ENCODE assay signal across 8 mouse cellular contexts in genomic region chr17:17625887-17626679, GRCm38 (mm10). TPM values are rescaled to one million over a fixed set of nuclear protein-coding genes. Genes with fewer than 3 reads are reported as not detected.
DNase-seq lines count a peak whose midpoint lies in the region; ATAC-seq and TF ChIP-seq lines count a peak whose summit lies in the region.

No protein-coding gene starts in this region.

- TF ChIP-seq POLR2A in ES-Bruce4 (IDR thresholded peaks at IDR 0.05; ENCODE audit: insufficient read depth, low read length) = no peak

- H3K9ac ChIP-seq in heart, embryonic 12.5 days = peak overlapping the region; percentile 98
- peak overlapping the region; percentile 58 for H3K9ac ChIP-seq in ES-Bruce4 (ENCODE audit: low read depth, poor library complexity, severe bottlenecking)
- peak overlapping the region; percentile 97 for H3K9ac ChIP-seq in forebrain, embryonic 14.5 days (ENCODE audit: low read length)
- H3K9ac ChIP-seq in midbrain, embryonic 11.5 days (ENCODE audit: low read length) = peak overlapping the region; percentile 93

- TF ChIP-seq CTCF in ES-Bruce4 (IDR thresholded peaks at IDR 0.05; ENCODE audit: low read depth, low read length) = no peak

- peak overlapping the region; percentile 83 for H3K4me2 ChIP-seq in heart, embryonic 12.5 days
- H3K4me2 ChIP-seq in forebrain, embryonic 14.5 days (ENCODE audit: low read length) = peak overlapping the region; percentile 77
- H3K4me2 ChIP-seq in midbrain, embryonic 11.5 days = peak overlapping the region; percentile 78

- H3K27me3 ChIP-seq in heart, embryonic 12.5 days (replicated peaks) = no peaks in the 10 kb centered on the region
- no peaks in the 10 kb centered on the region for H3K27me3 ChIP-seq in ES-Bruce4 (ENCODE audit: control insufficient read depth, insufficient read depth, low read length, poor library complexity, severe bottlenecking)
- no peaks in the 10 kb centered on the region for H3K27me3 ChIP-seq in forebrain, embryonic 14.5 days (replicated peaks; ENCODE audit: control insufficient read depth, insufficient read depth, low read length)
- H3K27me3 ChIP-seq in midbrain, embryonic 11.5 days (ENCODE audit: control insufficient read depth, insufficient read depth, low read length) = no peaks in the 10 kb centered on the region

- no peak for ATAC-seq in heart, embryonic 12.5 days (ENCODE audit: insufficient number of reproducible peaks, low FRiP score)
- ATAC-seq in forebrain, embryonic 14.5 days = no peak
- no peak for ATAC-seq in midbrain, embryonic 11.5 days (ENCODE audit: low FRiP score)

- 30% methylated on average over 7 of the region's 7 CpGs for WGBS in heart, embryonic 12.5 days
- whole genome bisulfite sequencing in forebrain, embryonic 14.5 days = 27% methylated on average over 7 of the region's 7 CpGs
- 59% methylated on average over 7 of the region's 7 CpGs for WGBS in midbrain, embryonic 11.5 days

- TF ChIP-seq EP300 in ES-Bruce4 (IDR thresholded peaks at IDR 0.05; ENCODE audit: insufficient read depth, low read depth, low read length) = no peak

- H3K27ac ChIP-seq in heart, embryonic 12.5 days (ENCODE audit: poor library complexity, severe bottlenecking) = peak overlapping the region; percentile 99
- H3K27ac ChIP-seq in ES-Bruce4 (ENCODE audit: insufficient read depth, low read length) = peak overlapping the region; percentile 94
- H3K27ac ChIP-seq in forebrain, embryonic 14.5 days (ENCODE audit: low read depth, low read length) = peak overlapping the region; percentile 100
- peak overlapping the region; percentile 100 for H3K27ac ChIP-seq in midbrain, embryonic 11.5 days (ENCODE audit: low read depth, low read length)

- H3K36me3 ChIP-seq in heart, embryonic 12.5 days = no peaks in the 10 kb centered on the region
- H3K36me3 ChIP-seq in ES-Bruce4 (ENCODE audit: control insufficient read depth, insufficient read depth, low read length, poor library complexity, severe bottlenecking) = no peaks in the 10 kb centered on the region
- no peaks in the 10 kb centered on the region for H3K36me3 ChIP-seq in forebrain, embryonic 14.5 days (ENCODE audit: control insufficient read depth, insufficient read depth, low read length)
- no peaks in the 10 kb centered on the region for H3K36me3 ChIP-seq in midbrain, embryonic 11.5 days (ENCODE audit: control insufficient read depth, insufficient read depth, low read length)

- H3K4me3 ChIP-seq in heart, embryonic 12.5 days = peak overlapping the region; percentile 98
- no peak overlapping the region for H3K4me3 ChIP-seq in ES-Bruce4 (ENCODE audit: low read depth, low read length)
- H3K4me3 ChIP-seq in forebrain, embryonic 14.5 days (ENCODE audit: low read depth, low read length) = peak overlapping the region; percentile 98
- peak overlapping the region; percentile 86 for H3K4me3 ChIP-seq in midbrain, embryonic 11.5 days (ENCODE audit: low read depth, low read length)

- no peak for DNase-seq in heart, postnatal 36 days
- peak; percentile 37 for DNase-seq in forebrain, embryonic 14.5 days (ENCODE audit: low spot score)
- DNase-seq in midbrain, embryonic 11.5 days (ENCODE audit: low spot score, missing footprints) = no peak
- DNase-seq in frontal cortex, postnatal 14 days (ENCODE audit: low spot score in 2 of 2) = no peak
- no peak for DNase-seq in kidney, postnatal 25 days
- no peak for DNase-seq in spleen, postnatal 36 days (ENCODE audit: low spot score in 2 of 2)

- intact Hi-C loops in heart, postnatal 36 days (cut with DNase I) = loop anchor here (1.0 to 10.0 kb wide), 6 partner anchors 19 to 331 kb away; no protein-coding TSS in a partner anchor

- H3K9me3 ChIP-seq in heart, embryonic 12.5 days (replicated peaks) = no peaks in the 10 kb centered on the region
- H3K9me3 ChIP-seq in ES-Bruce4 (replicated peaks; ENCODE audit: control insufficient read depth, insufficient read depth, low read length, poor library complexity, severe bottlenecking) = peaks cover 13% of the 10 kb centered on the region
- H3K9me3 ChIP-seq in forebrain, embryonic 14.5 days (replicated peaks; ENCODE audit: control insufficient read depth, low read length) = no peaks in the 10 kb centered on the region
- H3K9me3 ChIP-seq in midbrain, embryonic 11.5 days (ENCODE audit: control insufficient read depth, low read length) = no peaks in the 10 kb centered on the region

- H3K4me1 ChIP-seq in heart, embryonic 12.5 days (replicated peaks) = peaks cover 8% of the 10 kb centered on the region
- no peaks in the 10 kb centered on the region for H3K4me1 ChIP-seq in ES-Bruce4 (ENCODE audit: control insufficient read depth, insufficient read depth, low read length)
- peaks cover 13% of the 10 kb centered on the region; the same call in 1 of the 2 replicates for H3K4me1 ChIP-seq in forebrain, embryonic 14.5 days (ENCODE audit: control insufficient read depth, insufficient read depth, low read length)
- H3K4me1 ChIP-seq in midbrain, embryonic 11.5 days (ENCODE audit: control insufficient read depth, insufficient read depth, low read length) = peaks cover 9% of the 10 kb centered on the region

RNA-seq across cellular contexts. Expression of gene Lnpep, which starts 1.2 kb away (rescaled TPM):
- polyA plus RNA-seq in heart, embryonic 12.5 days (2016; fragmentation: Nextera tagmentation; extraction: Ambion mirVana) = 13.8 and 15.1 TPM in 2 replicates
- 100 to 1,000 TPM; 177 to 190 TPM for total RNA-seq in heart, postnatal 36 days (2021)
- polyA plus RNA-seq in ES-Bruce4 (2011; ENCODE audit: insufficient read depth, insufficient read length, low read depth, missing spikeins) = 60.5 and 63.5 TPM in 2 replicates
- polyA plus RNA-seq in forebrain, embryonic 14.5 days (2014; fragmentation: Nextera tagmentation; extraction: Ambion mirVana) = 5.2 and 8.3 TPM in 2 replicates
- polyA plus RNA-seq in midbrain, embryonic 11.5 days (2014; fragmentation: Nextera tagmentation; extraction: Ambion mirVana) = 5.9 and 6.3 TPM in 2 replicates
